Mouse (Mus musculus) heart, embryonic 12.5 days (tissue): ENCODE data around the gene Hspe1. TPM values are rescaled to one million over a fixed set of nuclear protein-coding genes. Genes with fewer than 3 reads are reported as not detected.

Source experiments
- ATAC-seq: fragments of 200-750 bp; cut with Nextera tagmentation; 2 replicates; pipeline ENCODE4 v1.8.0; 2017; ENCODE audit warnings: moderate TSS enrichment, moderate library complexity; ENCODE audit not compliant: insufficient number of reproducible peaks, low FRiP score
- H3K27ac ChIP-seq: fragments of 300-500 bp; sonication (generic); 2 replicates; pipeline ENCODE4 v1.5.1; 2016; ENCODE audit warnings: mild to moderate bottlenecking, moderate library complexity; ENCODE audit not compliant: poor library complexity, severe bottlenecking
- H3K27me3 ChIP-seq: fragments of 300-500 bp; sonication (generic); replicated peaks from 2 replicates; pipeline ENCODE4 v1.6.1; 2016; ENCODE audit warnings: mild to moderate bottlenecking, moderate library complexity
- H3K36me3 ChIP-seq: fragments of 300-500 bp; sonication (generic); 2 replicates; pipeline ENCODE4 v1.6.1; 2016; ENCODE audit warnings: mild to moderate bottlenecking, moderate library complexity
- H3K4me1 ChIP-seq: fragments of 300-500 bp; sonication (generic); replicated peaks from 2 replicates; pipeline ENCODE4 v1.6.1; 2016; ENCODE audit warnings: mild to moderate bottlenecking
- H3K4me2 ChIP-seq: fragments of 300-500 bp; sonication (generic); 2 replicates; pipeline ENCODE4 v1.6.1; 2016; ENCODE audit warnings: mild to moderate bottlenecking, moderate library complexity
- H3K4me3 ChIP-seq: fragments of 300-500 bp; sonication (generic); 2 replicates; pipeline ENCODE4 v1.5.1; 2016; ENCODE audit warnings: mild to moderate bottlenecking
- H3K9ac ChIP-seq: fragments of 300-500 bp; sonication (generic); 2 replicates; pipeline ENCODE4 v1.6.1; 2016; ENCODE audit warnings: mild to moderate bottlenecking, moderate library complexity
- H3K9me3 ChIP-seq: fragments of 300-500 bp; sonication (generic); replicated peaks from 2 replicates; pipeline ENCODE4 v1.6.1; 2016; ENCODE audit warnings: mild to moderate bottlenecking, moderate library complexity
- WGBS: fragments of 180-500 bp; shearing (Covaris S2); methylation state at CpG from one replicate; pipeline ENCODE4 v1.1.7; 2016; 5-methylcytosine and 5-hydroxymethylcytosine counted together
- polyA plus RNA-seq: library from polyadenylated mRNA; unstranded; fragments of >200 nt; fragmentation: Nextera tagmentation; extraction: Ambion mirVana; gene quantifications from 2 replicates; pipeline ENCODE4 v1.2.1, GENCODE M21; 2016

Gene Hspe1
- polyA plus RNA-seq, 1 experiment from 2014 or later: 427 TPM

DNA sequence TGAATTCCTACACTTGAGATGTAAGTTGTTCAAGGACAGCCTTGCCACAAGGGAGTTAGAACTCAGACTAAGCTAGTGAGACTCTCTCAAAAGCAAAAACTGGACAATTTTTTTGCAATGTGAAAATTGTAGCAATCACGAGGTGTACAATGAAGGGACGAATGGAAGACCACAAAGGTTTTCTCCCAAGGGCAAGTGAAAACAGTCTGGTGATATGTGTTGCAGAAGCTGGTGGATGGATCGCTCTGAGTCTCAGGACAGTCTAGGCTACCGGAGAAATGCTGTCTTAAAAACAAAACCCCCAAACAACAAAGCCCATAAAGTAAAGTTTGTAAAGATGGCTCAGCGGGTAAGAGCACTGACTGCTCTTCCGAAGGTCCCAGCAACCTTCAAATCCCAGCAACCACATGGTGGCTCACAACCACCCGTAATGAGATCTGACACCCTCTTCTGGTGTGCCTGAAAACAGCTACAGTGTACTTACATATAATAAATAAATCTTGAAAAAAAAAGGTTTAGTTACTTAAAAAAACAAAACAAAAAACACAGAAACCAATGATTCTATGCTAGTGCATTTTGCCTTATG, 2.1 kb upstream of the Hspe1 start:
- no peak overlapping the region for H3K27ac ChIP-seq
- WGBS: 50% methylated on average over 7 of the region's 7 CpGs
- peak overlapping the region; percentile 29 for H3K4me3 ChIP-seq
- H3K4me1 ChIP-seq: peaks cover 26% of the 10 kb centered on the region
- H3K27me3 ChIP-seq: no peaks in the 10 kb centered on the region
- H3K4me2 ChIP-seq: peak overlapping the region; percentile 60
- H3K36me3 ChIP-seq: peaks cover 55% of the 10 kb centered on the region
- H3K9me3 ChIP-seq: peaks cover 5% of the 10 kb centered on the region
- ATAC-seq: no peak
- 0 out of 2 replicates have a peak overlapping the region, but pooled peaks have one; percentile 29 for H3K9ac ChIP-seq

DNA sequence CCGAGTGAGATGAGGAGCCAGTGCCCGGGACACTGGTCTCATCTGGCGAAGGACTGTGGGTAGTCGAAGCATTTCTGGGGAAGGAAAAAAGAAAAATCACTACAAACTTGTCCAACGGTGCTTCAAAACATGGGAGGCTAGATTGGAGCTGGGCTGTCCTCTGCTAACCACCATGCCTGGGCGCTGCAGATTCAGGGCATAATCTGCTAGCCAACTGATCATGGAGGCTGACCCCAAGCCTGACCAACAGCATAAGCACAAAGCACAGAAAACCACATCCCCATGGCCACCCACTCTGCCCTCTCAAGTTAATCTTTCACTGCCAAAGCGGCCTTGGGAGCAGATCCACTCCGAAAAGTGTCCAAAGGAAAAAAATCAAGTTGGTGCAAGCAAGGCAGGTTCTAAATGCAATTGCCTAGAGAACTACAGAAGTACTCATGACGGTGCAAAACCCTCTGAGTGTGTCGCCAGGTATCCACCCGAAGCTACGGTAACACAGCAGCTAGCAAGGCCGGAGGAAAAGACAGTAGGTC, 998 bp upstream of the Hspe1 start:
- 2% methylated on average over 13 of the region's 13 CpGs for WGBS
- ATAC-seq: peak; percentile 10; the same call in 1 of the 2 replicates

DNA sequence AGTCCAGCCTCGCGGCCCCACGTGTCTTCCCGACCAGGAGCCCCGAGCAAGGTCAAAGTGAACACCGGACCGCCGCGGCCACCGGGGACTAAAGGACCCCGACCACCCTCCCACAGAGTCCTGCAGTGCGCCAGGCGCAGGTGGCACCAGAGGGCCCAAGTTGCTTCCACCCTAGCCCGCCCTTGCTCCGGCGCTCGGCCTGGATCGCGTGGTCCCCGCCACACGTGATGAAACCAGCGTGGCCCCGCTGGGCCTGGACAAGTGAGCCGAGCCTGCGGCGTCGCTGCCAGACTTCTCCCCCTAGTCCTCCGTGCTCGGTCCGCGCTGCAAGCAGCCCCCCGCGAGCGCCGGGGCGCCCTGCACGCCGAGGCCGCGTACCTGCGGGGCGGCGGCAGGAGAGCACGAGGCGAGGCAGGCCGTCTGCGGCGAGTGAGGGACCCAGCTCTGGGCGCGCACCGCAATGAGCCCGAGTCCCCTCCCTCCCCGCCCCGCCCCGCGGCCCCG, 479 bp upstream of the Hspe1 start:
- Histone ChIP-seq H3K9me3 (peaks cover 5% of the 10 kb centered on the region), H3K9ac (peak overlapping the region; percentile 83), H3K4me2 (peak overlapping the region; percentile 84), H3K27me3 (no peaks in the 10 kb centered on the region), H3K36me3 (peaks cover 49% of the 10 kb centered on the region), H3K27ac (peak overlapping the region; percentile 93), H3K4me3 (peak overlapping the region; percentile 64), H3K4me1 (peaks cover 26% of the 10 kb centered on the region)
- under 1% methylated on average over 51 of the region's 57 CpGs for whole genome bisulfite sequencing
- ATAC-seq: peak; percentile 60; the same call in 1 of the 2 replicates

More for the DNA sequence above, 998 bp upstream of the Hspe1 start:
- Histone ChIP-seq H3K4me2 (peak overlapping the region; percentile 84), H3K27ac (peak overlapping the region; percentile 93), H3K9ac (peak overlapping the region; percentile 83), H3K9me3 (peaks cover 5% of the 10 kb centered on the region), H3K36me3 (peaks cover 53% of the 10 kb centered on the region), H3K27me3 (no peaks in the 10 kb centered on the region), H3K4me1 (peaks cover 26% of the 10 kb centered on the region), H3K4me3 (peak overlapping the region; percentile 64)

GRCm38 (mm10) chr1:55088611-55089497, 922 bp downstream of the Hspe1 start:
- H3K9ac ChIP-seq: peak overlapping the region; percentile 83
- H3K36me3 ChIP-seq: peaks cover 36% of the 10 kb centered on the region
- H3K27ac ChIP-seq: peak overlapping the region; percentile 93
- H3K9me3 ChIP-seq: no peaks in the 10 kb centered on the region
- ATAC-seq: no peak
- peak overlapping the region; percentile 64 for H3K4me3 ChIP-seq
- no peaks in the 10 kb centered on the region for H3K27me3 ChIP-seq
- H3K4me1 ChIP-seq: peaks cover 26% of the 10 kb centered on the region
- 5% methylated on average over 16 of the region's 16 CpGs for WGBS
- peak overlapping the region; percentile 84 for H3K4me2 ChIP-seq

GRCm38 (mm10) chr1:55089498-55090064, 1.6 kb downstream of the Hspe1 start:
- WGBS: 85% methylated on average over 5 of the region's 5 CpGs
- Histone ChIP-seq H3K4me2 (peak overlapping the region; percentile 84), H3K9ac (peak overlapping the region; percentile 63), H3K27ac (no peak overlapping the region), H3K4me1 (peaks cover 23% of the 10 kb centered on the region), H3K9me3 (no peaks in the 10 kb centered on the region), H3K36me3 (peaks cover 29% of the 10 kb centered on the region), H3K27me3 (no peaks in the 10 kb centered on the region), H3K4me3 (peak overlapping the region; percentile 64)
- no peak for ATAC-seq

DNA sequence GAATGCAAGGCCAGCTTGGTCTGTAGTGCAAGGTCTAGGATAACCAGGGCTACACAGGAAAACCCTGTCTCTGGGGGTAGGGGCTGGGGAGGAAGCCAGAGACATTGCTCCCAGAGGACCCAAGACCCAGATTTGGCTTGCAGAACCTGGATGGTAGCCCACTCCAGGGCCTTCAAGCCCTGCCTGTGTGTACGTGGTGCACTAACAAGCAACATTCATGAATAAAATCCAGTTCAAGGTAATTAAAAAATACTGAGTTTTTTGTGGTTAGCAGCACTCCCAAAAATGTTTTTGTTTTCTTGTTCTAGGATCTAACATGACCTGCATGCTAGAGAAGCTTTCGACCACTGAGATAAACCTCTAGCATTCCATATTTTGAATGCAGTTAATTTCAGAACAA, 4.1 kb downstream of the Hspe1 start:
- Histone ChIP-seq H3K4me1 (peaks cover 10% of the 10 kb centered on the region), H3K36me3 (peaks cover 17% of the 10 kb centered on the region), H3K27me3 (no peaks in the 10 kb centered on the region), H3K9ac (no peak overlapping the region), H3K27ac (no peak overlapping the region), H3K9me3 (no peaks in the 10 kb centered on the region), H3K4me3 (no peak overlapping the region), H3K4me2 (no peak overlapping the region)
- ATAC-seq: no peak
- WGBS: 88% methylated on average over 2 of the region's 2 CpGs

DNA sequence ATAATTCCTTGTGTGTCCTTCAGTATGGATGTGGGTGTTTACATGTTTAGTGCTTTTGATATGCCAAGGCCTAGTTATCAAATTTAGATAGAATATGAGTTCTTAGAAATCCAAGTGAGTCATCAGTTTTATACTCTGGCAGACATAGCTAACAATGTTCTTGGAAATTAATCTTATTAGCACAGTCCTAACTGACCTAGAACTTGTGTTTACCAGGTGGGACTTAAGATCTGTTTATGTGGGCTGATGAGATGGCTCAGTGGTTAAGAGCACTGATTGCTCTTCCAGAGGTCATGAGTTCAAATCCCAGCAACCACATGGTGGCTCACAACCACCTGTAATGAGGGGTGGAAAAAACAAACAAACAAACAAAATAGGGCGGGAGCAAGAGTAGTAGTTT, 4.5 kb downstream of the Hspe1 start:
- Histone ChIP-seq H3K36me3 (peaks cover 17% of the 10 kb centered on the region), H3K4me3 (no peak overlapping the region), H3K4me2 (no peak overlapping the region), H3K4me1 (peaks cover 10% of the 10 kb centered on the region), H3K9ac (no peak overlapping the region), H3K27me3 (no peaks in the 10 kb centered on the region), H3K27ac (no peak overlapping the region), H3K9me3 (no peaks in the 10 kb centered on the region)
- no peak for ATAC-seq
- WGBS: 70% methylated on average over 1 of the region's 1 CpGs

GRCm38 (mm10) chr1:55106919-55107585, 19.1 kb downstream of the Hspe1 start:
- no peaks in the 10 kb centered on the region for H3K4me1 ChIP-seq
- no peak overlapping the region for H3K4me2 ChIP-seq
- H3K36me3 ChIP-seq: no peaks in the 10 kb centered on the region
- 78% methylated on average over 9 of the region's 9 CpGs for WGBS
- no peak overlapping the region for H3K27ac ChIP-seq
- ATAC-seq: no peak
- H3K9me3 ChIP-seq: no peaks in the 10 kb centered on the region
- no peak overlapping the region for H3K9ac ChIP-seq
- no peaks in the 10 kb centered on the region for H3K27me3 ChIP-seq
- H3K4me3 ChIP-seq: no peak overlapping the region

- H3K4me1 ChIP-seq: no peaks in the 10 kb centered on the region
- no peak overlapping the region for H3K4me2 ChIP-seq
- H3K9me3 ChIP-seq: no peaks in the 10 kb centered on the region
- 87% methylated on average over 1 of the region's 1 CpGs for WGBS
- H3K36me3 ChIP-seq: no peaks in the 10 kb centered on the region
- H3K4me3 ChIP-seq: no peak overlapping the region
- no peaks in the 10 kb centered on the region for H3K27me3 ChIP-seq
- no peak overlapping the region for H3K9ac ChIP-seq
- no peak for ATAC-seq
- no peak overlapping the region for H3K27ac ChIP-seq
Observed at GRCm38 (mm10) chr1:55107644-55108043, 19.7 kb downstream of the Hspe1 start.

GRCm38 (mm10) chr1:55108473-55108872, 20.5 kb downstream of the Hspe1 start:
- no peaks in the 10 kb centered on the region for H3K4me1 ChIP-seq
- H3K4me3 ChIP-seq: no peak overlapping the region
- no peaks in the 10 kb centered on the region for H3K36me3 ChIP-seq
- H3K4me2 ChIP-seq: no peak overlapping the region
- ATAC-seq: no peak
- WGBS: 58% methylated on average over 2 of the region's 2 CpGs
- no peak overlapping the region for H3K9ac ChIP-seq
- H3K9me3 ChIP-seq: no peaks in the 10 kb centered on the region
- H3K27ac ChIP-seq: no peak overlapping the region
- H3K27me3 ChIP-seq: no peaks in the 10 kb centered on the region
